Mouse (Mus musculus): ENCODE measurements around the gene Plekha6.

- TF ChIP-seq HCFC1 (IDR thresholded peaks at IDR 0.05; ENCODE audit: borderline replicate concordance, insufficient read depth, low read length), result no peak
- TF ChIP-seq MAFK (IDR thresholded peaks at IDR 0.05; ENCODE audit: insufficient read depth, low read depth, low read length), result no peak
- TF ChIP-seq ZNF384 (IDR thresholded peaks at IDR 0.05; ENCODE audit: low read depth, low read length), result no peak
- TF ChIP-seq CHD2 (IDR thresholded peaks at IDR 0.05; ENCODE audit: low read depth, low read length), result no peak
Measured at GRCm38 (mm10) chr1:133125640-133126364, 38.2 kb upstream of the Plekha6 start.

Data from ES-E14 (cell line).